ENCODE assay signal across 15 mouse cellular contexts in the genomic region with DNA sequence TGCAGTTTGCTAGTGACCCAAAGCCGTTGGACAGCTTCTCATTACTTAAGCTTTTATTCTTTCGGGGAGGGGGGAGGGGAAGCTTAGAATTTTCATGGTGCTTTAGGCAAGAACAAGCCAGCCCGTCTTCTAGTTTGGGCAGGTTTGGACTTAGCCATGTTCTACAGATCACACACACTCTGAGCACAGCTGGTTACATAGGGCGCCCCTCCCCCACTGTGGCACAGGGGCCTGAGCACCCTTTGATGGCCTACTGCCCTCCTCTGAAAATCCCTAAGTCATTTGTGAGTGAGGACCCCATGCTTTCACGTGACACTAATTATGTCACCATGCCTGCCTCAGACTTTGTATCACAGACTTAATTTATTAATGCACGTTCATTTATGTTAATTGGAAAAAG. TPM values are rescaled to one million over a fixed set of nuclear protein-coding genes. Genes with fewer than 3 reads are reported as not detected.
"Had no signal": no experiment of that assay in that cellular context is flagged by ENCODE, and none has a peak within 500 bp of the region (broad histone marks: within the 10 kb centered on the region; RNA-seq: fewer than 3 reads in every experiment).

No protein-coding gene starts in this region.

- H3K9ac ChIP-seq: limb, embryonic 15.5 days; liver, embryonic 12.5 days; lung, embryonic 15.5 days; midbrain, embryonic 12.5 days had no signal

- H3K36me3 ChIP-seq: limb, embryonic 15.5 days; liver, embryonic 12.5 days; lung, embryonic 15.5 days; midbrain, embryonic 12.5 days had no signal

- H3K9me3 ChIP-seq: limb, embryonic 15.5 days; liver, embryonic 12.5 days; lung, embryonic 15.5 days; megakaryocyte, embryonic 14.5 days; midbrain, embryonic 12.5 days had no signal

- H3K27me3 ChIP-seq: midbrain, embryonic 12.5 days had no signal

- H3K4me3 ChIP-seq: limb, embryonic 15.5 days; liver, embryonic 12.5 days; lung, embryonic 15.5 days; megakaryocyte, embryonic 14.5 days; midbrain, embryonic 12.5 days had no signal

- H3K27ac ChIP-seq: limb, embryonic 15.5 days; liver, embryonic 12.5 days; lung, embryonic 15.5 days; macrophage; midbrain, embryonic 12.5 days had no signal

- ATAC-seq: inflammation-experienced regulatory T-cells, adult 6 months; liver, embryonic 12.5 days had no signal

- H3K4me2 ChIP-seq: limb, embryonic 15.5 days; liver, embryonic 12.5 days; lung, embryonic 15.5 days; midbrain, embryonic 12.5 days had no signal

- DNase-seq: kidney, adult 11 months; layer of hippocampus, adult 9-11 months; layer of hippocampus, postnatal 36 days; lung, postnatal 14 days; right cerebral cortex, postnatal 4 days; spleen, adult 18-20 months; thymus, adult 18-20 months; thymus, postnatal 14 days had no signal

- H3K4me1 ChIP-seq: limb, embryonic 15.5 days; liver, embryonic 12.5 days; lung, embryonic 15.5 days; megakaryocyte, embryonic 14.5 days; midbrain, embryonic 12.5 days had no signal

RNA-seq across cellular contexts. Expression of a gene that starts 35.6 kb away (rescaled TPM):
- polyA plus RNA-seq: inflammation-experienced regulatory T-cells, adult 6 months; macrophage had no signal
